Mouse (Mus musculus): ENCODE results near the gene Ctsa.
A peak's percentile ranks its signal among the peaks of the same experiment; 100 is the strongest.

Gene Ctsa

DNA sequence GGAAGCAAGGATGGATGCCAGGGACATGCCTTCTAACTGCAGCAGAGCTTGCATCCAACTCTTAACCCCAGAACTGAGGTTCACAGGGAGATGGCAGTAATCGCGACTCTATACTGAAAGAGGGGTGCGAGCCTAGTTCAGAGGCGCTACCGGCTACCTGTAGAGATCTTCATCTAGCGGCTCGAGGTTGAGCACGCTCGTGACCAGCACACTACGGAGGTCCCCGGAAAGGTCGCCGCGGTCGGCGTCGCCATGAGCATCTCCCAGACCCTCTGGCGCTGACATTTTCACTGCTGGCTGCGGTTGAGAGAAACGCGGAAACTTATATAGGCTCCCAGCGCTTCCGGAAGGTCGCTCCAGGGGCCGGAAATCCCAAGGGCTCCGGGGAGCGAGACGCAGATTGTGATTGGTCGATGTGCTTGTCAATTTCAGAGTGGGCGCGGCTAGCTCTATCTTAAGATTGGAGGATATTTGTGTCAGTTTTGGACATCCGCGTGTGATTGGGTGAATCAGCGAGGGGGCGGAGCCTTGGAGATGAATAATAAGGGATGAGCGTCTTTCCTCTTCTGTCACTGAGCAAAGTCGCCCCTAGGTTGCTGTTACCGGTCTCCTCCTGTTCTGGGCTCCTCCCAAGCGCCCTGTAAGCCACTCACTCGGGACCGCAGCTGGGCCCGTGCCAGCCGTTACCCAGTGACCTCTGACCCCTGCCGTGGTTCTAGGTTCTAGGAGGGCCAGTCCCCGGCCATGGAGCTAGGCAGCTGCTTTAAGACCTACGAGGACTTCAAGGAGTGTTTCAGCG lies 27.9 kb upstream of the Ctsa start, which contains the start of the genes Acot8 and Zswim3:
TSS of gene Acot8 (minus strand) at position 350 of the 799 bp plus-strand sequence.
TSS of gene Zswim3 (plus strand) at position 566 of the 799 bp plus-strand sequence.
- peak; percentile 98 to 100 for DNase-seq (ENCODE audit: inconsistent age in 2 of 2, low spot score in 1 of 2)

DNA sequence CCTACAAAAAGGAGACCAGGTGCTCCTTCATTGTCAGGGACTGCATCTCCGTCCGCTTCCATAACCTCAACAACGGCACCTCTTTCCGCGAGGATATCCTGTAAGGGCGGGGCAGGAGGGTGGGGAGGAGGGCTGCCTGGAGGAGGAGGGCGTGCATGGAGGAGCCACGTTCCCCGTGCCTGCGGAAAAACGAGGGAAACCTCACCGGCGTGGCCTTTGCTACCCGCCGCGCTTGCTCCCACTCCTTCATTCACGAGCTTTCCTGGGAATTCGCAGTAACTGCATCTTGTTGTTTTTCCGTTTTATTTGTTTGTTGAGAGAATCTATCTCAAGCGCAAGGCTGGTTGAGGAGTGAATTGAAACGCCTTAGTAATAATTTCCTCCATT lies 27.3 kb upstream of the Ctsa start:
- DNase-seq (ENCODE audit: inconsistent age in 2 of 2, low spot score in 1 of 2) = no peak

- no peak for DNase-seq (ENCODE audit: inconsistent age in 2 of 2, low spot score in 1 of 2)
Measured at GRCm38 (mm10) chr2:164806614-164807013, 26.1 kb upstream of the Ctsa start.

GRCm38 (mm10) chr2:164813557-164813956 lies 19.1 kb upstream of the Ctsa start:
- DNase-seq (ENCODE audit: inconsistent age in 2 of 2, low spot score in 1 of 2) = no peak

DNA sequence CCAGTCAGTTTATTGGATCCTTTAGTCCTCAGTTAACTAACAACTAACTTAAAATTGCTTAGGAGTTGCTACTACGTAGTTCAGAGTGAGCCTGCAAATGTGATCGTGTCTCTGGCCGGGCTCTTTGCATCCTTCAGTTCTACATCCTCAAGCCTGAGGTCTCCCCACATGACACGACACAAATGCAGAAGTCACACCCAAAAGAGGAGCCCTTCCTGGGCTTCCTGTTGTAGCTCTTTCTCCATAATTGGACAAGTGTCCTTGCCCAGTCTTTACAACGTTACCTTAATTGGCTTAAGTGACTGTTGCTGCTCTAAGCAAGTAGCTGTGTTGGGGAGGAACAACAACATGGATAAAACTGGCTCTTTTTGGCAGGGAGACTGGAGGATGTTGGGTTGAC lies 17.3 kb upstream of the Ctsa start:
- no peak for DNase-seq (ENCODE audit: inconsistent age in 2 of 2, low spot score in 1 of 2)

- DNase-seq (ENCODE audit: inconsistent age in 2 of 2, low spot score in 1 of 2) = no peak
Measured at GRCm38 (mm10) chr2:164815821-164816220, 16.9 kb upstream of the Ctsa start.

- DNase-seq (ENCODE audit: inconsistent age in 2 of 2, low spot score in 1 of 2) = no peak
Measured at GRCm38 (mm10) chr2:164817206-164817605, 15.5 kb upstream of the Ctsa start.

DNA sequence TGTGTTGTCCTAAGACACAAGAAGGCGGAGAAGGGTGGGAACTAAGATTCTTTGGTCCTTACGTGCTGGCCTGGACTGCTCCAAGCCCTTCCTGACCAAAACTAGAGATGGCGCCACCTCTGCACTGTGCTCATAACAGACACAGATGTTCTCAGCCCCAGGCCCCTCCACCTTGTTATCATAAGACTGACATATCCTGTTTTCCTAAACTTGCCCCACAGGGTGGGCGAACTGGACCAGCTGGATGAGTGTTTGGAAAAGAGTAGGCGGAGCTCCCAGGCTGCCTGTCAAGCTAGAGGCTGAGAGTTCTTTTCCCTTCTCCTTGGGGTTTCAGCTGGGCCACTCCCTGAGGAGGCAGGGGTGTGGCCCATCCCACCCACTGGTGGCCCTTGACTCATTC lies 15.0 kb upstream of the Ctsa start:
- no peak for DNase-seq (ENCODE audit: inconsistent age in 2 of 2, low spot score in 1 of 2)

DNA sequence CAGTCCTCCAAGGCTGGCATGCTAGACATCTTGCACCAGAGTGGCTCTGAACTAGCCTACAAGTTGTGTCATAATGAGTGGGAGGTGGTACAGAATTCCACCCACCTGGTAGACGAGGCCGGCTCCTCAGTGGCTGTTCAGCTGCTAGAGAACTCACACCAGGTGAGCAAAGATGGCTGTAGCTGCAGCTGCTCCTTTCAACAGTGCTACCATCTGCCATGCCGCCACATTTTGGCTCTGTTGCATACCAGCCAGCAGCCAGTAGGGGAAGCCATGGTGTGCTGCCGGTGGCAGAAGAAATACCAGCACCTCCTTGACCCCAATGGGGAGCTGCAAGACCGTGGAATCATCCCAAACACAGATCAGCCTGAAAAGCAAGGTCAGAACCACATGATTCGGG lies 11.6 kb upstream of the Ctsa start:
- no peak for DNase-seq (ENCODE audit: inconsistent age in 2 of 2, low spot score in 1 of 2)

DNA sequence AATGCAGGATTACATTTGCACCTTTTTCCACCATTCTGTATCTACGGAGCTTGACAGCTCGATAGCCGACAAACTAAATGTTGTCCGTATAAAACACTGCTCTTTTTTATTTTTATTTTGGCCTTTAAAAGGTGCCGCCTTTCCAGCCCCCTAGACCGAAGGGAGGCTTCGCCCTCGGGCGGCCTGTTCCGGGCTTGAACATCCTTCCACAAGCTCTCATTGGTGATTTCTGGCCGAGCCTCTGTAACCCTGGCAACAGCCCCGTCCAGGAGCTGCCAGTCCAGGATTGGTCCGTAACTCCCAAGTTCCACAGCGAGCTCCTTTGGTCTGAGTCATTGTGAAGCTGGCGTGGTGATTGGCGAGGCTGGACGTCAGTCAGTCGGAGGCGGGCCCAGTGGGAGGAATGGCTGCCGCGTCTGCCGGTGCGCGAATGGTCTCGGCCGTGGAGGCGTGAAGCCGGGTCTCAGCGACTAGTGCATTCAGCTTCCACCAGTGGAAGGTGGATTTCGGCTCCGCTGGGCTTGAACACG lies 10.0 kb upstream of the Ctsa start, which contains the start of gene Zswim1:
TSS of gene Zswim1 (plus strand) at position 51 of the 530 bp plus-strand sequence.
- DNase-seq (ENCODE audit: inconsistent age in 2 of 2, low spot score in 1 of 2) = peak; percentile 99 to 100

DNA sequence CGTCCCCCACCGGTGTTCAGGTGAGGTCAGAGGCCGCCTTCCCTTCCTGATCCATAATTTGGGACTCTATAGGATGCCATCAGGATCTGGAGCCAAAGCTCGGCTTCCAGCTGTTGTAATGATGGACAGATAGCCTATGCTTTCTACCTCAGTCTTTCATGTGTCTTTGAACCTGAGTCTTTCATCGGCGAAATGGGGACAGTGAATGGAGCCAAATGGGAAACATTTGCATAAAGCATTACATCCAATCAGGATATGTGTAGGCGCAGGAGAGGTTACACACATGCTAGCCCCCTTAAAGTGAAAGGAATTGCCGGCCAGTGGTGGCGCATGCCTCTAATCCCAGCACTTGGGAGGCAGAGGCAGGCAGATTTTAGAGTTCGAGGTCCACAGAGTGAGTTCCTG lies 9.5 kb upstream of the Ctsa start:
- peak in 1 of 2 experiments; percentile 36 for DNase-seq (ENCODE audit: inconsistent age in 2 of 2, low spot score in 1 of 2)

DNA sequence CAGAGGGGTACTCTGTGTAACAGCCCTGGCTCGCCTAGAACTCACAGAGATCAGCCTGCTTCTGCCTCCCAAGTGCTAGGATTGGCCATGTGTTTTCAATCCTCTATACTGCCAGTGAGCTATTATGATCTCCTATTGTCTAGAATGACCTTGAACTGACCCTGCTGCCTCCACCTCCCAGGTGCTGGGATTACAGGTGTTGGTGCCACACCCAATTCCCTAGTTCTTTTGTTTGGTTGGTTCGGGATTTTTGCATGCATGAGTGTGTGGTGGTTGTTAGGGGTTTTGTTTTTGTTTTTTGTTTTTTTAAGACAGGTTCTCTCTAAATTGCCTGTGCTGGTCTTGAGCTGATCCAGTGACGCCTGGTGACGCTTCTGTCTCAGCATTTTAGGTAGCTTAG lies 8.7 kb upstream of the Ctsa start:
- no peak for DNase-seq (ENCODE audit: inconsistent age in 2 of 2, low spot score in 1 of 2)

- DNase-seq (ENCODE audit: inconsistent age in 2 of 2, low spot score in 1 of 2) = no peak
Measured at GRCm38 (mm10) chr2:164825521-164825920, 7.2 kb upstream of the Ctsa start.

- no peak for DNase-seq (ENCODE audit: inconsistent age in 2 of 2, low spot score in 1 of 2)
Measured at GRCm38 (mm10) chr2:164827146-164827850, 5.4 kb upstream of the Ctsa start.

GRCm38 (mm10) chr2:164828437-164828836 lies 4.2 kb upstream of the Ctsa start, which contains the start of gene Spata25:
Gene Spata25 (minus strand): TSS chr2:164828537.
- DNase-seq (ENCODE audit: inconsistent age in 2 of 2, low spot score in 1 of 2) = no peak

GRCm38 (mm10) chr2:164829090-164829489 lies 3.6 kb upstream of the Ctsa start:
- no peak for DNase-seq (ENCODE audit: inconsistent age in 2 of 2, low spot score in 1 of 2)

- no peak for DNase-seq (ENCODE audit: inconsistent age in 2 of 2, low spot score in 1 of 2)
Measured at GRCm38 (mm10) chr2:164831029-164831428, 1.6 kb upstream of the Ctsa start.

GRCm38 (mm10) chr2:164832032-164832747 lies 483 bp upstream of the Ctsa start:
- DNase-seq (ENCODE audit: inconsistent age in 2 of 2, low spot score in 1 of 2) = no peak

DNA sequence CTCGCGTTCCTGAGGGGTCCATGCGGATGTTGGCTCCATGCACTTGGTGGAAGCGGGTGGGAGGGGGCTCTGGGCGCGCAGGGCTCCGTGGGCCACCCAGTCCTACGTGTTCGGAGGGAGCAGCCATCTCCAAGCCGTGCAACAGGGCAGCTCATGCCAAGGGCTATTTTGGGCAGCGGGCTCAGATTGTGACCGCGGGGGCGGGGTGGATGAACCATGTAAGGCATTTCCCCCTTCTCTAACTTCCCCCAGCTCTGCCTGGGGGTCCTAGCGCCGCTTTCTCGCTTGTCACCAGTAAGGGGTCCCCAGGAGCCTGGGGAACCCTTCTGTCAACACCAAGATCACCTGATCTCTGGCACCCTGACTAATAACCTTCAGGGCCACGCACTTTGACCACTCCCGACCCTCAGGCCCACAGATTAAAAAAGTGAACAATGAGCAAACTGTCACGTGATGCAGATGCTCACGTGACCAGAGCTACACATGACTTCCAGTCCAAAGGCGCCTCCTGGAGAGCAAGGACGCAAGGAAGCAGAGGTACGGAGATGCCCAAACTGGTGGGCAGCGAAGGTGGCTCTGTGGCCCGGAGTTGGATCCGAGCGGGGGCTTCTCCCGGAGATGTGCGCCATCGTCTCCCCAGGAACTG lies 764 bp downstream of the Ctsa start, which contains the start of gene Neurl2:
TSS of gene Neurl2 (minus strand) at position 143 of the 646 bp plus-strand sequence.
- peak; percentile 92 to 97 for DNase-seq (ENCODE audit: inconsistent age in 2 of 2, low spot score in 1 of 2)

- DNase-seq (ENCODE audit: inconsistent age in 2 of 2, low spot score in 1 of 2) = peak in 1 of 2 experiments; percentile 58
Measured at GRCm38 (mm10) chr2:164834531-164834930, 1.9 kb downstream of the Ctsa start.

DNA sequence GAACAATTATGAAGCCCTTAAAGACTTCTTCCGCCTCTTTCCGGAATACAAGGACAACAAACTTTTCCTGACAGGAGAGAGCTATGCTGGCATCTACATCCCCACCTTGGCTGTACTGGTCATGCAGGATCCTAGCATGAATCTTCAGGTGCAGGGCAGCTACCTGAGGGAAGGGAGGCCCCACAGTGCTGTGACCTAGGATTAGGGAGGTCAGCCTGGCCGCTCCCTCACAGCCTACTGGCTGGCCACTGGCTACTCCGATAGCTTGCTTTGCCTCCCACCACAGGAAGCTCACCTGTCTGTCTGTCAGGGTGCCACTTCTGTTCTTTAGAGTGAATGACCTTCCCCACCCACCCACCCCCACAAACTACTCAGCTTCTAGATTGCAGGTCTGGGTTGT lies 2.5 kb downstream of the Ctsa start:
- no peak for DNase-seq (ENCODE audit: inconsistent age in 2 of 2, low spot score in 1 of 2)
